Mouse (Mus musculus): ENCODE measurements around the gene Prr14. TPM values are rescaled to one million over a fixed set of nuclear protein-coding genes. Genes with fewer than 3 reads are reported as not detected.
"Not testable (repeated sequence)": the region's sequence is repeated elsewhere in the genome, so short reads cannot be mapped to it uniquely, and the experiment has no call there.

Gene Prr14
- polyA plus RNA-seq (2015; fragmentation: Nextera tagmentation; extraction: Ambion mirVana), result 36.2 and 39.8 TPM in 2 replicates

GRCm38 (mm10) chr7:127459311-127459710 lies at the start of gene Prr14:
TSS of gene Prr14 (plus strand) at chr7:127459611.
- not testable (repeated sequence) for ATAC-seq; H3K9ac ChIP-seq (ENCODE audit: low read depth, low read length); H3K4me2 ChIP-seq (ENCODE audit: low read depth, low read length); H3K4me1 ChIP-seq (ENCODE audit: control insufficient read depth, insufficient read depth, low read length); H3K9me3 ChIP-seq (ENCODE audit: control insufficient read depth, low read length); H3K27ac ChIP-seq (ENCODE audit: low read length); H3K4me3 ChIP-seq (ENCODE audit: low read length); H3K27me3 ChIP-seq (replicated peaks; ENCODE audit: control insufficient read depth, insufficient read depth, low read length)
- WGBS, result 95% methylated on average over 7 of the region's 8 CpGs
- H3K36me3 ChIP-seq (ENCODE audit: control insufficient read depth, insufficient read depth, low read length), result peaks cover 25% of the 10 kb centered on the region

DNA sequence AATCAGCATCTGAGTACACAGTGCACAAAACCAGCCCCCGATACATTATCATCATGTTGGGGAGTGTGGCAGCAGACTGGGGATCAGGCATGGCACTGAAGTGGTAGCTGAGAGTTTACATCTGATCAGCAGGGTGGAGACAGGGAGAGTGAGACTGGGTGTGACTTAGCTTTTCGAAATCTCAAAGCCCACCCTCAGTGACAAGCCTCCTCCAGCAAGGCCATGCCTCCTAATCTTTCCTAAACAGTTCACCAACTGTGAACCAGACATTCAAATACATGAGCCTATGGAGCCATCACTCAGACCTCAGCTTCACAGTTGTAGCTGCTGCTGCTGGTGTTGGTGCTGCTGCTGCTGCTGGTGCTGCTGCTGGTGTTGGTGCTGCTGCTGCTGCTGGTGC lies 48.0 kb upstream of the Prr14 start:
- no peak overlapping the region for H3K4me3 ChIP-seq (ENCODE audit: low read length)
- no peak overlapping the region for H3K27ac ChIP-seq (ENCODE audit: low read length)
- H3K9ac ChIP-seq (ENCODE audit: low read depth, low read length), result no peak overlapping the region
- no peak overlapping the region for H3K4me2 ChIP-seq (ENCODE audit: low read depth, low read length)
- WGBS, result 75% methylated on average over 2 of the region's 2 CpGs
- H3K36me3 ChIP-seq (ENCODE audit: control insufficient read depth, insufficient read depth, low read length), result no peaks in the 10 kb centered on the region
- H3K27me3 ChIP-seq (replicated peaks; ENCODE audit: control insufficient read depth, insufficient read depth, low read length), result no peaks in the 10 kb centered on the region
- no peaks in the 10 kb centered on the region for H3K9me3 ChIP-seq (ENCODE audit: control insufficient read depth, low read length)
- no peak for ATAC-seq
- no peaks in the 10 kb centered on the region for H3K4me1 ChIP-seq (ENCODE audit: control insufficient read depth, insufficient read depth, low read length)

DNA sequence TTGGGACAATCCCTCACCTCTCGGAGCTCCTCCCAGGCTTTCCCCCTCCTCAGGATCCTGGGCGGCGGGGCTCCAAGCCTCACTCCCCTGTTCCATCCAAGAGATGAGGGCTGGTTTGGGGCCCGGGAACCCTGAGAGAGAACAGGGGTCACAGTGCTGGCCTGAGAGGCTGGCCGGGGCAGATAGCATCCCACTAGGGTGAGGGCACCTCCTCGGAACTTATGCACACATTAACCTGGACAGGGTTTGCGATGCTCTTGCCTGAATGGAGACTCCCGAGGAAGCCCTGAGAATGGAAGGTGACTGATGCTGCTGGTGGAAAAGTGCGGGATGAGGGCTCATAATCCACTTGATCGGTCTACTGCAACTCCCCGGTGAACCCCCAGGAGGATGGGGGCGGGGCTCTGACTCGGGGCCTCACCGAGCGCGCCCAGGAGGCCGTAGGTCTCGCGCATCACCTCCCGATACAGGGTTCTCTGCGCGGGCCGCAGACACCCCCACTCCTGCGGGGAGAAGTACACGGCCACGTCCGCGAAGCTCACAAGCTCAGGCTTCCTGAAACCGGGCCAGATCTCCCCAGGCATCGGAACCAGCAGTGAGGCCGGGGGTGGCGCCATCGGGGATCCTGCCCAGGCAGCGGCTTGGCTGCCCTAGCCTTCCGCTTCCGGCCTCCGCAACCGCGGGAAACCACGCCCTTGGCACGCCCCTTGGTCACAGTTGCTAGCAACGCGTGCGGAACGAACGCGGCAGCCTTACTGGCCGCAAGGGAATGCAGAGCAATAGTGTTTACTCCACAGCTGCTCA lies 37.8 kb upstream of the Prr14 start, which contains the start of gene Zfp688:
Zfp688 (minus strand) TSS at position 681 of the 804 bp plus-strand sequence.
- Histone ChIP-seq H3K27me3 (replicated peaks; ENCODE audit: control insufficient read depth, insufficient read depth, low read length) (peaks cover 8% of the 10 kb centered on the region; the same call in 1 of the 2 replicates), H3K9me3 (ENCODE audit: control insufficient read depth, low read length) (no peaks in the 10 kb centered on the region), H3K27ac (ENCODE audit: low read length) (peak within 1 kb of the TSS; percentile 50), H3K4me2 (ENCODE audit: low read depth, low read length) (peak within 1 kb of the TSS; percentile 97), H3K9ac (ENCODE audit: low read depth, low read length) (peak within 1 kb of the TSS; percentile 91), H3K4me1 (ENCODE audit: control insufficient read depth, insufficient read depth, low read length) (peaks cover 11% of the 10 kb centered on the region; the same call in 1 of the 2 replicates), H3K36me3 (ENCODE audit: control insufficient read depth, insufficient read depth, low read length) (no peaks in the 10 kb centered on the region), H3K4me3 (ENCODE audit: low read length) (peak within 1 kb of the TSS; percentile 81)
- WGBS, result under 1% methylated on average over 48 of the region's 48 CpGs
- peak; percentile 98 for ATAC-seq

GRCm38 (mm10) chr7:127422247-127422646 lies 37.2 kb upstream of the Prr14 start:
- peaks cover 11% of the 10 kb centered on the region; the same call in 1 of the 2 replicates for H3K4me1 ChIP-seq (ENCODE audit: control insufficient read depth, insufficient read depth, low read length)

GRCm38 (mm10) chr7:127425291-127425690 lies 34.1 kb upstream of the Prr14 start:
- peaks cover 11% of the 10 kb centered on the region; the same call in 1 of the 2 replicates for H3K4me1 ChIP-seq (ENCODE audit: control insufficient read depth, insufficient read depth, low read length)
- ATAC-seq, result no peak
- H3K4me2 ChIP-seq (ENCODE audit: low read depth, low read length), result no peak overlapping the region
- no peaks in the 10 kb centered on the region for H3K9me3 ChIP-seq (ENCODE audit: control insufficient read depth, low read length)
- peaks cover 8% of the 10 kb centered on the region; the same call in 1 of the 2 replicates for H3K27me3 ChIP-seq (replicated peaks; ENCODE audit: control insufficient read depth, insufficient read depth, low read length)
- H3K27ac ChIP-seq (ENCODE audit: low read length), result no peak overlapping the region
- no peaks in the 10 kb centered on the region for H3K36me3 ChIP-seq (ENCODE audit: control insufficient read depth, insufficient read depth, low read length)
- no peak overlapping the region for H3K9ac ChIP-seq (ENCODE audit: low read depth, low read length)
- 91% methylated on average over 3 of the region's 3 CpGs for WGBS
- no peak overlapping the region for H3K4me3 ChIP-seq (ENCODE audit: low read length)

More at GRCm38 (mm10) chr7:127422247-127422646, 37.2 kb upstream of the Prr14 start:
- peak; percentile 25; the same call in 1 of the 2 replicates for ATAC-seq
- Histone ChIP-seq H3K27me3 (replicated peaks; ENCODE audit: control insufficient read depth, insufficient read depth, low read length) (peaks cover 8% of the 10 kb centered on the region; the same call in 1 of the 2 replicates), H3K27ac (ENCODE audit: low read length) (no peak overlapping the region), H3K4me2 (ENCODE audit: low read depth, low read length) (peak overlapping the region; percentile 97), H3K9ac (ENCODE audit: low read depth, low read length) (peak overlapping the region; percentile 91; the same call in 1 of the 2 replicates), H3K36me3 (ENCODE audit: control insufficient read depth, insufficient read depth, low read length) (no peaks in the 10 kb centered on the region), H3K4me3 (ENCODE audit: low read length) (peak overlapping the region; percentile 81), H3K9me3 (ENCODE audit: control insufficient read depth, low read length) (no peaks in the 10 kb centered on the region)
- WGBS, result 3% methylated on average over 15 of the region's 15 CpGs

DNA sequence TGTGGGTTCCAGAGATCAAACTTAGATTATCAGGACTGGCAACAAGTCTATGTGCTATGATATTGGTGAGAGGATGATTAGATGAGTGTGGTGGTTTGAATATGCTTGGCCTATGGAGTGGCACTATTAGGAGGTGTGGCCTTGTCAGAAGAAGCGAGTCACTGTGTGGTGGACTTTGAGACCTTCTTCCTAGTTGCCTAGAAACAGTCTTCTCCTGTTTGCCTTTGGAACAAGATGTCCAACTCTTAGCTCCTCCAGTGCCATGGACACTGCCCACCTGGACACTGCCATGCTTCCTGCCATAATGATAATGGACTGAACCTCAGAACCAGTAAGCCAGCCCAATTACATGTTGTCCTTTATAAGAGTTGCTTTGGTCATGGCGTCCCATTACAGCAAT lies 33.5 kb upstream of the Prr14 start:
- WGBS, result 72% methylated on average over 2 of the region's 2 CpGs
- H3K27me3 ChIP-seq (replicated peaks; ENCODE audit: control insufficient read depth, insufficient read depth, low read length), result peaks cover 8% of the 10 kb centered on the region; the same call in 1 of the 2 replicates
- no peaks in the 10 kb centered on the region for H3K36me3 ChIP-seq (ENCODE audit: control insufficient read depth, insufficient read depth, low read length)
- no peak overlapping the region for H3K4me3 ChIP-seq (ENCODE audit: low read length)
- H3K27ac ChIP-seq (ENCODE audit: low read length), result no peak overlapping the region
- H3K9me3 ChIP-seq (ENCODE audit: control insufficient read depth, low read length), result no peaks in the 10 kb centered on the region
- no peak overlapping the region for H3K4me2 ChIP-seq (ENCODE audit: low read depth, low read length)
- no peak overlapping the region for H3K9ac ChIP-seq (ENCODE audit: low read depth, low read length)
- ATAC-seq, result no peak
- peaks cover 10% of the 10 kb centered on the region; the same call in 1 of the 2 replicates for H3K4me1 ChIP-seq (ENCODE audit: control insufficient read depth, insufficient read depth, low read length)

- Histone ChIP-seq H3K36me3 (ENCODE audit: control insufficient read depth, insufficient read depth, low read length) (no peaks in the 10 kb centered on the region), H3K27me3 (replicated peaks; ENCODE audit: control insufficient read depth, insufficient read depth, low read length) (peaks cover 8% of the 10 kb centered on the region; the same call in 1 of the 2 replicates), H3K4me2 (ENCODE audit: low read depth, low read length) (no peak overlapping the region), H3K9me3 (ENCODE audit: control insufficient read depth, low read length) (no peaks in the 10 kb centered on the region), H3K4me3 (ENCODE audit: low read length) (no peak overlapping the region), H3K9ac (ENCODE audit: low read depth, low read length) (no peak overlapping the region), H3K4me1 (ENCODE audit: control insufficient read depth, insufficient read depth, low read length) (0 out of 2 replicates have a peak, but pooled peaks cover 6% of the 10 kb centered on the region), H3K27ac (ENCODE audit: low read length) (no peak overlapping the region)
- no peak for ATAC-seq
- WGBS, result 64% methylated on average over 3 of the region's 3 CpGs
These were observed 33.1 kb upstream of the Prr14 start for GRCm38 (mm10) chr7:127426354-127426753.

- Histone ChIP-seq H3K4me2 (ENCODE audit: low read depth, low read length) (no peak overlapping the region), H3K4me1 (ENCODE audit: control insufficient read depth, insufficient read depth, low read length) (no peaks in the 10 kb centered on the region), H3K9ac (ENCODE audit: low read depth, low read length) (no peak overlapping the region), H3K27me3 (replicated peaks; ENCODE audit: control insufficient read depth, insufficient read depth, low read length) (no peaks in the 10 kb centered on the region), H3K36me3 (ENCODE audit: control insufficient read depth, insufficient read depth, low read length) (no peaks in the 10 kb centered on the region), H3K27ac (ENCODE audit: low read length) (no peak overlapping the region), H3K9me3 (ENCODE audit: control insufficient read depth, low read length) (0 out of 2 replicates have a peak, but pooled peaks cover 7% of the 10 kb centered on the region), H3K4me3 (ENCODE audit: low read length) (no peak overlapping the region)
- 89% methylated on average over 4 of the region's 4 CpGs for WGBS
- ATAC-seq, result no peak
These were observed 24.2 kb upstream of the Prr14 start for GRCm38 (mm10) chr7:127435206-127435605.

- Histone ChIP-seq H3K9ac (ENCODE audit: low read depth, low read length) (no peak overlapping the region), H3K27ac (ENCODE audit: low read length) (no peak overlapping the region), H3K9me3 (ENCODE audit: control insufficient read depth, low read length) (0 out of 2 replicates have a peak, but pooled peaks cover 7% of the 10 kb centered on the region), H3K4me3 (ENCODE audit: low read length) (no peak overlapping the region), H3K4me1 (ENCODE audit: control insufficient read depth, insufficient read depth, low read length) (no peaks in the 10 kb centered on the region), H3K27me3 (replicated peaks; ENCODE audit: control insufficient read depth, insufficient read depth, low read length) (no peaks in the 10 kb centered on the region), H3K36me3 (ENCODE audit: control insufficient read depth, insufficient read depth, low read length) (peaks cover 4% of the 10 kb centered on the region; the same call in 1 of the 2 replicates), H3K4me2 (ENCODE audit: low read depth, low read length) (no peak overlapping the region)
- WGBS, result 88% methylated on average over 3 of the region's 3 CpGs
- ATAC-seq, result no peak
These were observed 21.7 kb upstream of the Prr14 start for GRCm38 (mm10) chr7:127437724-127438123.

Measured in intestine, embryonic 16.5 days (tissue).